ENCODE assay signal across 8 mouse cellular contexts in the genomic region with DNA sequence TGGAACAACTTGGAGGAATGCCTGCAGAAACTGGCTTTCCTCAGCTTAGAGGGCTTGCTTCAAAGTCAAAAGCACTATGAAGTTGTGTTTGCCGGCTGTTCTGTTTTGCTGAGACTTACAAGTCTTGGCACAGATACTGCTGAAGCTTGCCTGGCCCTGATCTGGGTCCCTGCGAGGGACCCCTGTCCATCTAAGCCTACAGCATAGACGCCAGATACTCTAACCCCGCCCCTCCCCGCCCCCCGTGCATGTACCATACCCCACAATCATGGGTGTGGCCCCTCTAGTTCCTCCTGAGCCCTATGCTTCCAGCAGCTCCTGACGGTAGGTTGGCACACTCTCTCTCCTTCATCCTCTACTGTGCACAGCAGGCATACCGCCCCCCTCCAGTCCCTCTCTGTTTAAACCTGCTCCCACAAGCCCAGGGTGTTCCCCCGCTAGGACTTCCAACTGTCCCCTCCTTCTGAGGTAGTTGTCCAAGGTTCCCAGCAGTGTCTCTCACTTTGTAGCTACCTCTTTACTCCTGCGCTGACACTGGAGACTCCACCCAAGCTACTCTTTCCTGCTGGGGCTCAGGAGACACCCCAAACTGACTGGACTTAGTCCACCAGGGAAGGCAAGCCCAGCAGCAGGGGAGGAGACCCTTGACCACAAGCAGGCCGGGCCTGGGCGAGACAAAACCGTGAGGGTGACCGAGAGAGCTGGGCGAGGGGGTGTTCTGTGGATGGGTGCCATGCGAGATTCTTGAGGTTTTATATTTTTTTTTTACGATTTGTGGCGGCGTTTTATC. TPM values are rescaled to one million over a fixed set of nuclear protein-coding genes. Genes with fewer than 3 reads are reported as not detected.
A peak's percentile ranks its signal among the peaks of the same experiment; 100 is the strongest.
DNase-seq lines count a peak whose midpoint lies in the region; ATAC-seq and TF ChIP-seq lines count a peak whose summit lies in the region.

No protein-coding gene starts in this region.

- peak overlapping the region; percentile 71; the same call in 1 of the 2 replicates for H3K9ac ChIP-seq in ES-Bruce4 (ENCODE audit: low read depth, poor library complexity, severe bottlenecking)
- H3K9ac ChIP-seq in heart, embryonic 16.5 days (ENCODE audit: low read length) = no peak overlapping the region
- no peak overlapping the region for H3K9ac ChIP-seq in lung, postnatal 0 days (replicated peaks; ENCODE audit: low read depth)

- no peak for TF ChIP-seq POLR2A in ES-Bruce4 (IDR thresholded peaks at IDR 0.05; ENCODE audit: insufficient read depth, low read length)

- H3K4me2 ChIP-seq in heart, embryonic 16.5 days (ENCODE audit: low read depth, low read length) = peak overlapping the region; percentile 86
- H3K4me2 ChIP-seq in lung, postnatal 0 days (replicated peaks; ENCODE audit: low read depth, low read length) = peak overlapping the region; percentile 99

- peaks cover 2% of the 10 kb centered on the region for H3K4me1 ChIP-seq in ES-Bruce4 (ENCODE audit: control insufficient read depth, insufficient read depth, low read length)
- H3K4me1 ChIP-seq in heart, embryonic 16.5 days (ENCODE audit: control insufficient read depth, insufficient read depth, low read length) = peaks cover 6% of the 10 kb centered on the region; the same call in 1 of the 2 replicates
- H3K4me1 ChIP-seq in lung, postnatal 0 days (ENCODE audit: insufficient read depth, low read depth, low read length) = no peaks in the 10 kb centered on the region

- intact Hi-C loops in heart, postnatal 36 days (cut with DNase I) = loop anchor here (1.0 to 2.0 kb wide), 4 partner anchors 74 to 213 kb away; no protein-coding TSS in a partner anchor

- TF ChIP-seq EP300 in ES-Bruce4 (IDR thresholded peaks at IDR 0.05; ENCODE audit: insufficient read depth, low read depth, low read length) = no peak
- no peak for TF ChIP-seq EP300 in lung, postnatal 0 days (IDR thresholded peaks at IDR 0.05)

- H3K27me3 ChIP-seq in ES-Bruce4 (ENCODE audit: control insufficient read depth, insufficient read depth, low read length, poor library complexity, severe bottlenecking) = peaks cover 2% of the 10 kb centered on the region; the same call in 1 of the 2 replicates
- H3K27me3 ChIP-seq in heart, embryonic 16.5 days (ENCODE audit: control insufficient read depth, insufficient read depth, low read length) = peaks cover 39% of the 10 kb centered on the region
- H3K27me3 ChIP-seq in lung, postnatal 0 days (replicated peaks; ENCODE audit: insufficient read depth, low read length) = peaks cover 7% of the 10 kb centered on the region; the same call in 1 of the 2 replicates

- DNase-seq in heart, adult 11 months = peak; percentile 92
- no peak for DNase-seq in heart, postnatal 36 days
- peak; percentile 17 for DNase-seq in lung, postnatal 0 days (ENCODE audit: low spot score)
- no peak for DNase-seq in natural killer cell, adult 2 months (ENCODE audit: low spot score in 2 of 2)
- no peak for DNase-seq in layer of hippocampus, adult 11-12 months (ENCODE audit: low spot score)

- no peak overlapping the region for H3K27ac ChIP-seq in ES-Bruce4 (ENCODE audit: insufficient read depth, low read length)
- H3K27ac ChIP-seq in heart, embryonic 16.5 days (ENCODE audit: low read length) = no peak overlapping the region
- no peak overlapping the region for H3K27ac ChIP-seq in lung, postnatal 0 days (ENCODE audit: low read length)

- WGBS in heart, embryonic 16.5 days = 10% methylated on average over 19 of the region's 19 CpGs
- 9% methylated on average over 19 of the region's 19 CpGs for WGBS in lung, postnatal 0 days

- 0 out of 2 replicates have a peak overlapping the region, but pooled peaks have one; percentile 9 for H3K4me3 ChIP-seq in ES-Bruce4 (ENCODE audit: low read depth, low read length)
- peak overlapping the region; percentile 68 for H3K4me3 ChIP-seq in heart, embryonic 16.5 days (ENCODE audit: low read length)
- H3K4me3 ChIP-seq in lung, postnatal 0 days (ENCODE audit: low read depth, low read length) = no peak overlapping the region; the same call in 1 of the 2 replicates

- no peaks in the 10 kb centered on the region for H3K9me3 ChIP-seq in ES-Bruce4 (replicated peaks; ENCODE audit: control insufficient read depth, insufficient read depth, low read length, poor library complexity, severe bottlenecking)
- H3K9me3 ChIP-seq in heart, embryonic 16.5 days (replicated peaks; ENCODE audit: control insufficient read depth, low read length) = no peaks in the 10 kb centered on the region
- no peaks in the 10 kb centered on the region for H3K9me3 ChIP-seq in lung, postnatal 0 days (ENCODE audit: low read length)

- H3K36me3 ChIP-seq in ES-Bruce4 (ENCODE audit: control insufficient read depth, insufficient read depth, low read length, poor library complexity, severe bottlenecking) = no peaks in the 10 kb centered on the region
- no peaks in the 10 kb centered on the region for H3K36me3 ChIP-seq in heart, embryonic 16.5 days (ENCODE audit: control insufficient read depth, insufficient read depth)
- no peaks in the 10 kb centered on the region for H3K36me3 ChIP-seq in lung, postnatal 0 days (ENCODE audit: insufficient read depth, low read length)

- no peak for TF ChIP-seq CTCF in ES-Bruce4 (IDR thresholded peaks at IDR 0.05; ENCODE audit: low read depth, low read length)
- TF ChIP-seq CTCF in lung, postnatal 0 days (IDR thresholded peaks at IDR 0.05) = no peak

- ATAC-seq in heart, embryonic 16.5 days (replicated peaks; ENCODE audit: extremely low read depth, insufficient read depth, low FRiP score) = 0 out of 2 replicates have a peak, but pooled peaks have one; percentile 25
- ATAC-seq in lung, postnatal 0 days = no peak
- ATAC-seq in activated CD4-positive, CD25-positive, alpha-beta regulatory T cell, adult 4 months = no peak

RNA-seq across cellular contexts. Expression of gene Olfm1, which starts 12.1 kb away (rescaled TPM):
- 1 to 10 TPM; 7.1 to 9.5 TPM for total RNA-seq in heart, postnatal 36 days (2021)
- polyA plus RNA-seq in ES-Bruce4 (2011; ENCODE audit: insufficient read depth, insufficient read length, low read depth, missing spikeins) = 8.9 and 10.8 TPM in 2 replicates
- polyA plus RNA-seq in heart, embryonic 16.5 days (2015; fragmentation: Nextera tagmentation; extraction: Ambion mirVana) = 5.1 and 6.9 TPM in 2 replicates
- 9.8 and 10.7 TPM in 2 replicates for polyA plus RNA-seq in lung, postnatal 0 days (2015; fragmentation: Nextera tagmentation; extraction: Ambion mirVana)
- polyA plus RNA-seq in activated CD4-positive, CD25-positive, alpha-beta regulatory T cell, adult 4 months (2017; shearing (Covaris generic)) = under 1 TPM in 1 of 2 experiments, not detected in 1; 0.17 TPM

Comparison
In these comparisons a context has a peak if more than half of its experiments do, and no peak if none do; other contexts are left out.
1. DNase-seq: peak in heart, adult 11 months (single experiment) and lung, postnatal 0 days (single experiment); none in heart, postnatal 36 days (0 of 2), natural killer cell, adult 2 months (0 of 2) and layer of hippocampus, adult 11-12 months (single experiment).